Mouse (Mus musculus): ENCODE measurements around the gene Tmco4.

Tmco4 gene

DNA sequence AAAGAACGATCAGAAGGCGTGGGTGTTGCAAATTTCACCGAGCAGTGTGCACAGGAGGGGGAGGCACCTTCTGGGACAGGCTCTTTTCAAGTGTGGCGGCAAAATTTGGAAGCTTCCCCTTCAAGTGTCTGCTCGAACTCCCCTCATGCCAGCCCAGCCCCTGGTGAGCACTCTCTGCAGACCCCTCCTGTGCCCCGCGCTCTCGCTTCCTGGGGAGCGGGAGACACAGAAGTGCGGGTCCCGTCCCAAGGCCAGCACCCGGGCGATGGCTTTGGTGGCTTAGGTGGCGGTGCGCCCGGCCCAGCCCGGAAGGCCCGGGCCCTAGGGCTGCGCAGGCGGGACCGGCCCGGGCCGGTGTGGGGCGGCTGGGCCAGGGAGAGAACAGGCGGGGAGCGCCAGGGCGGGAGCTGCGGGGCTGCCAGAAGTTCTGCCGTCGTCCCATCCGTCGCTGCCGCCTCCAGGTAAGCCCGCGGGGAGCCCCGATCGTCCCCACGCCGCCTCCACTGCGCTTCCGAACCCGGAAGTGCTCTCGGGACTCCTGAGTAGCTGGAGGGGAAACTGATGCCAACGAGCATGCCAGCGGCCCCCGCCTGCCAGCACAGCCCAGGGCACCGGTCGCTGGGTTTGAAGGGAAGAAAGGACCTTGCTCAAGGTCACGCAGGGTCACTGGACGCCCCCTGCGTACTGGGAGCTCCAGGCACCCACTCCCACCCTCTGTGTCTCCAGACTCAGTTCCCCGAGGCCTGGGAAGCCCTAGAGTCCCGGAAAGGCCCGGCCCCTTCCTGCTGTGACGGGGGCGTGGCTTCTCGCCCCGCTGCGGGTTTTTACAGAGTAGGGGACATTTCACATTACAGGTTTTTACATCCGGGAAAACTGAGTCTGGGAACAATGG lies at the start of gene Tmco4:
Gene Tmco4, plus strand, starts transcription at position 62 of the 892 bp plus-strand sequence.
- peak; percentile 81 for DNase-seq (ENCODE audit: low spot score)

GRCm38 (mm10) chr4:138925561-138925960 lies 47.1 kb upstream of the Tmco4 start:
- DNase-seq (ENCODE audit: low spot score), result peak; percentile 64

DNA sequence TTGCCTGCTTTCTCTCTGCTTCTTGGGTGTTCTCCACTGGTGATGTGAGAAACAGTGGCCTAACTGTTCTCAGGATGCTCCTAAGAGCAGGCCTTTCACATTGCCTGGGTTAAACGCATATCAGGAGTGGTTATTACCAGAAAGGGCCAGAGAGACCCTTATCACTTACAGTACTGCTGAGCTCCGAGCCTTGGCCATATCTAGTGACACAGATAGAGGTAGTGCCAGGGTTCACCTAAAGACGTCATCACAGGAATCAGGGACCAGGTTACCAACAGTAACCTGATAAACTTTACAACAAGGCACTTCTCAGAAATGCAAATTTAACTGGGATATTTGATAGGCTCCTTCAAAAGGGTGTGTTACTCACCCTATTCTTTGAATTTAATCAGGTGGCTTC lies 38.8 kb upstream of the Tmco4 start:
- no peak for DNase-seq (ENCODE audit: low spot score)

- DNase-seq (ENCODE audit: low spot score), result no peak
Measured at GRCm38 (mm10) chr4:138934456-138935145, 38.1 kb upstream of the Tmco4 start.

GRCm38 (mm10) chr4:138938495-138939269 lies 34.0 kb upstream of the Tmco4 start:
- no peak for DNase-seq (ENCODE audit: low spot score)

DNA sequence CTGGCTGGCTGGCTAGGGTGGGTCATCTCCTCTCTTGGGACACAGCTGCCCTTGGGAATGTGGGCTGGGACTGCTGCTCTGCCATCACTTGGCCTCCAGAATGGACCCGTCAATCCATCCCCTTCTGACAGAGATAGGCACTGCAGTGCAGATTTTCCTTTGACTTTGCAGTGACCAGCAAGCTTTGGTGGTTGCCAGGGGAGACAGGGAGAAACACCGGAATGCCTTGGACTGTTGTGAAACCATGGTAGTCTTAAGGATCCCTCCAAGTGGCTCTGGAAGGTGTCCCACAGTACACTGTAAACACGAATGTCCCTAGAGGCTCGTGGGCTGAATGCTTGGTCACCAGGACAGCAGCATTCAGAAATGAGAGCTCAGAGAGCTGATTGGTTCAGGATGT lies 33.2 kb upstream of the Tmco4 start:
- DNase-seq (ENCODE audit: low spot score), result peak; percentile 60

DNA sequence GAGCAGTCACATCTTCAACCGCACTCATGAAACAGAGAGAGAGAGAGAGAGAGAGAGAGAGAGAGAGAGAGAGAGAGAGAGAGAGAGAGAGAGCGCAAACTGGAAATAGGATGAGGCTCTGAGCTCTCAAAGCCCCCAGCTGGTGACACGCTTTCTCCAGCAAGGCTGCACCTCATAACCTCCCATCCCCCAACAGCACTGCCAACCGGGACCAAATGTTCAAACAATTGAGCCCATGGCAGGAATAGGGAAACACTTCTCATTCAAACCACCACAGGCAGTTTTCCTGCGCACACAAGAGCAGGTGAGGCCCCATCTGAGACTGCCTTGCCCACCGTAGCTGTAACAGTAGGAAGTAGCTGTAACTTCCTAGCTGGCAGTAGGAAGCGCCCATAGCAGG lies 31.3 kb upstream of the Tmco4 start:
- no peak for DNase-seq (ENCODE audit: low spot score)

DNA sequence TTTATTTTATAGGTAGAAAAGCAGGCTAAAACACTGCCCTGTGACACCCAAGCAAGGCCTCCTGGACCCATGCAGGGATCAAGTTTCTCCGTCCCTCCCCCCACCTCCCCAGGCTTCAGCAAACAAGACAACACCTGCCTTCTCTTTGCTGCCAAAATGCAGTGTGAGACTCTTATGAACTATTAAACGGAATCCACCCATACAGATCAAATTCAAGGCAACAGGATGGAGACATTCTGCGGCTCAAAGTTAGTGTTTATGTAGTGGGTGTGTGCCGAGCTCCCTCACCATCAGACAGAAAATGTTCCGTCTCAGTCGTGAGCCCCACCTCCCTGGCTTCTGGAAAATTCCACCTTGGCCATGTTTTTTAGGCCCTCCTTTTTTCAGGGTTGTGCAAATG lies 30.7 kb upstream of the Tmco4 start:
- DNase-seq (ENCODE audit: low spot score), result no peak

- DNase-seq (ENCODE audit: low spot score), result no peak
Measured at GRCm38 (mm10) chr4:138943730-138944129, 29.0 kb upstream of the Tmco4 start.

- DNase-seq (ENCODE audit: low spot score), result no peak
Measured at GRCm38 (mm10) chr4:138948257-138948656, 24.4 kb upstream of the Tmco4 start.

DNA sequence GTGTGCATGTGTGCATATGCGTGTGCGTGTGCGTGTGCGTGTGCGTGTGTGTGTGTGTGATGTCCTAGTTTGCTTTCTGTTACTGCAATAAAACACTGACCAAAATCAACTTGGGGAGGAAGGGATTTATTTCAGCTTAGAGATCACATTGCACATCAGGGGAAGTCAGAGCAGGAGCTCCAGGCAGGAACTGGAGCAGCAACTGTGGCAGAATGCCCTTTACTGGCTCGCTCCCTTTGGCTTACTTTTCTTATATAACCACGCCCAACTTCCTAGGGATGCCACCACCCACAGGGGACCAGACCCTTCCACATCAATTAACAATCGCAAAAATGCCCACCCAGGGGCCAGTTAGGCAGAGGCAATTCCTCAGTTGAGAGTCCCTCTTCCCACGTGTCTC lies 14.1 kb upstream of the Tmco4 start:
- no peak for DNase-seq (ENCODE audit: low spot score)

GRCm38 (mm10) chr4:138959120-138959519 lies 13.6 kb upstream of the Tmco4 start:
- no peak for DNase-seq (ENCODE audit: low spot score)

DNA sequence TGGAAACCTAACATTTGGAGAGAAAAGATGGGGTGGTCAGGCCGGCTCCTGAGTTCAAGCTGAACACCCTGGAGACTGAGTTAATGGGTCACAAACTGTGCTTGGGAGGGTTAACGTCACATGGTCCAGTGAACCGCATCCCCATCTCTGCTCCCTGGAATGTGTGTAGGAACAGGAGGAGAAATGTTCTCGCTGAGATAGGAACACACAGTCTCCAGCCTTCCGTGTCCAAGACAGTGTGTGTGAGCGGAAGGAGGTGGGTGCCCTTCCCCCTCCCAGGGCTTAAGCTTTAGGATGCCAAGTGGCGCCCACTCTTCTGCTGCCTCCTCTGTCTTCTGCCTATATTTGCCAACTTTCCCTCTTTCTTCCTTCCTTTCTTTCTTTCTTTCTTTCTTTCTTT lies 12.8 kb upstream of the Tmco4 start:
- no peak for DNase-seq (ENCODE audit: low spot score)

GRCm38 (mm10) chr4:138962719-138963118 lies 10.0 kb upstream of the Tmco4 start:
- no peak for DNase-seq (ENCODE audit: low spot score)

DNA sequence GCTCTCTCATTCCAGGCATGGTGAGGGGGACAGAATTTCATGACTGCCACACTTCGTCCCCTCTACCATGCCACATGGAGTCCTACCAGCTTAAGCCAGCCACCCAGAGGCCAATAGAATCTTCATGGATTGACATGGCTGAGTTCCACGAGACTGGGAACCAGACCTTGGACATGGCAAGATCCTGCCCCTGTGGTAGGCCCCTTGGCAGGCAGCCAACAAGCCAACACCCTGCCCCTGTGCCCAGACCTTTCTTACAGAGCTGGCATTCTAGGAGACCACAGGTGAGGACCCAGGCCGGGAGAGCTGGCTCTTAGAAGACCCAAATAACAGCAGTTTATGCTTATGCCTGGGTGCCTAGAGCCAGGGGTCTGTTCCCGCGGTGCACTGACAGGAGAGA lies 6.8 kb upstream of the Tmco4 start:
- peak; percentile 50 for DNase-seq (ENCODE audit: low spot score)

DNA sequence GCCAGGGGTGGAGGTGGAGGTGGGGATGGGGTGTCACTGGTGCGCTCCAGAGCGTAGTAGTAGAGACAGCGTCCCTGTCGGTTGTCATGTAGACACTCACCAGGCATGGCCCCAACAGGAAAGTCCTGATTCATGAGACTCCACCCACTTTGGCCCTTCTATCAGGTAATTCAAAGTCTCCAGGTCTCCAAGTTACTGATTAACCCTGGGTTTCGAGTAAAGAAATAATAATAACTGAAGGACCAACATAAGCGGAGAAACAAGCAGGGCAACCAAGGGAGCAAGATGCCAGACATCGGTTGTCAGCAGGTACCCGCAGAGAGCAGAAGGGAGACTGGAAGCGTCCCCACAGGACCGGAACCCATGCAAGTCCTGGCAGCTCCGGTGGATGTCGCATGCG lies 5.8 kb upstream of the Tmco4 start, which contains the start of gene Rnf186:
Gene Rnf186, plus strand, starts transcription at position 247 of the 400 bp plus-strand sequence.
- DNase-seq (ENCODE audit: low spot score), result no peak

GRCm38 (mm10) chr4:138967485-138967884 lies 5.2 kb upstream of the Tmco4 start:
- DNase-seq (ENCODE audit: low spot score), result peak; percentile 29

- DNase-seq (ENCODE audit: low spot score), result no peak
Measured at GRCm38 (mm10) chr4:138968772-138969556, 3.7 kb upstream of the Tmco4 start.

DNA sequence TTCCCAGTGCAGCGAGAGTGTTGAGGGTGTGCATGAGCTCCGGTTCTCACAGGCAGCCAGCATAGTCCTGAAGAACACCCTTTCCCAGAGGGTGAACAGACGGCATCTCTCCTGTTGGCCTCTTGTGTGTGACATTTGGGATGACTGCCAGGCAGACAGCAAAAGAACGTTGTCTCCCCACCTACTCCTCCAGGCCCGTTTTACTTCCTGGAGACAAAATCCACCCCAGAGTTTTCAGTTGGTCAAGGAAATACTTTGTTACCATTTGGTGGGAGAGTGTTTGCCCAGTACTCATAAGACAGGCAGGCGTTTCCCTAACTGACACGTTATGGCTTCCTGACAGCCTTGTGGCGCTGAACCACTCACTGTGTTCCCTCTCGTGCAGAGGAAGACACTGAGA lies 3.0 kb upstream of the Tmco4 start:
- DNase-seq (ENCODE audit: low spot score), result no peak

DNA sequence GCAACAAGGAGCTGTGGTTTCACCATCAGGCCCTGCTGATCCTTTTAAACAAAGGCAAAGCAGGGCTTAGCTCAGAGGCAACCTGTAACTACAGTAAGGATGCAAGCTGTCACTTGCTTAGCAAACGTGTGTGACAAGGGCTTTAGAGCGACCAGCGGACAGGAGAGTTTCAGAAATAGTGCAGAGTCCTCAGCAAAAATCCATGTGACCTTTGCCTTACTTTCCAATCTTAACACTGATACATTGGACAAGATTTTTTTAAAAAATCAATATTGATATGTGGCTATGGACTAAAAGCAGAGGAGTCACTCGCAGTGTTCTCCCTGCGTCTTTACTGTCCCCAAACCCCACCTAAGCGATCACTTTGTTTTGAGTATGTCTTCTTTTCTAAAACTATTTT lies 1.3 kb upstream of the Tmco4 start:
- no peak for DNase-seq (ENCODE audit: low spot score)

- DNase-seq (ENCODE audit: low spot score), result peak; percentile 90
Measured at GRCm38 (mm10) chr4:138972139-138972826, 405 bp upstream of the Tmco4 start.
